Mouse (Mus musculus): ENCODE results near the gene Atp8b2. TPM values are rescaled to one million over a fixed set of nuclear protein-coding genes. Genes with fewer than 3 reads are reported as not detected.

Atp8b2 gene
- total and polyA plus RNA-seq, 3 experiments, result 33.2 to 44.4 (median 35.8) TPM

- H3K36me3 ChIP-seq (replicated peaks in 1 of 2; ENCODE audit: control insufficient read depth in 1 of 2, insufficient read depth in 1 of 2, low read length in 1 of 2), result no peaks in the 10 kb centered on the region
- peaks cover 6% of the 10 kb centered on the region for H3K9me3 ChIP-seq (replicated peaks; ENCODE audit: low read length)
- no peak overlapping the region for H3K4me3 ChIP-seq (replicated peaks in 1 of 3; ENCODE audit: low read depth in 2 of 3, low read length in 2 of 3, poor library complexity in 1 of 3)
- H3K9ac ChIP-seq (ENCODE audit: insufficient read depth, low read depth), result no peak overlapping the region
- H3K79me2 ChIP-seq (replicated peaks; ENCODE audit: control insufficient read depth, extremely low read depth, insufficient read depth, poor library complexity, severe bottlenecking), result no peaks in the 10 kb centered on the region
- in situ Hi-C loops (cut with MboI; ENCODE audit: low pct_ligation_motif_present, low pct_unique_long_range_greater_than_20kb, low sequenced_read_pairs) (no loop called here), dilution Hi-C loops (cut with MboI; ENCODE audit: extremely low pct_ligation_motif_present, extremely low pct_unique_long_range_greater_than_20kb, low sequenced_read_pairs) (no loop called here)
- no peak overlapping the region for H3K27ac ChIP-seq (ENCODE audit: insufficient read depth, low read depth)
- no peaks in the 10 kb centered on the region for H3K27me3 ChIP-seq (replicated peaks)
- peaks cover 0 to 3% of the 10 kb centered on the region in 2 experiments; a peak in 1 of 4 replicates for H3K4me1 ChIP-seq (ENCODE audit: control insufficient read depth in 1 of 2, insufficient read depth in 2 of 2)
- DNase-seq (ENCODE audit: extremely low read depth), result no peak
- no peak overlapping the region for H3K4me2 ChIP-seq (ENCODE audit: insufficient read depth, low read depth, poor library complexity, severe bottlenecking)
- TF ChIP-seq BHLHE40 (IDR thresholded peaks at IDR 0.05; ENCODE audit: low read depth, low read length) (no peak), MEF2A (IDR thresholded peaks at IDR 0.05; ENCODE audit: borderline replicate concordance, low read depth, low read length) (no peak), HCFC1 (IDR thresholded peaks at IDR 0.05; ENCODE audit: low read depth, low read length) (no peak), ETS1 (conservative IDR thresholded peaks at IDR 0.05; ENCODE audit: low read depth, low read length) (no peak), CHD1 (IDR thresholded peaks at IDR 0.05; ENCODE audit: low read depth, low read length) (no peak), PAX5 (IDR thresholded peaks at IDR 0.05; ENCODE audit: low read length) (no peak), POLR2A (IDR thresholded peaks at IDR 0.05; ENCODE audit: low read depth, low read length) (no peak), ZC3H11A (IDR thresholded peaks at IDR 0.05; ENCODE audit: low read depth, low read length) (no peak), MAZ (IDR thresholded peaks at IDR 0.05; ENCODE audit: low read depth, low read length) (no peak), UBTF (IDR thresholded peaks at IDR 0.05; ENCODE audit: low read depth, low read length) (no peak), RAD21 (IDR thresholded peaks at IDR 0.05; ENCODE audit: low read depth, low read length) (peak; percentile 57), POLR2AphosphoS2 (IDR thresholded peaks at IDR 0.05; ENCODE audit: low read depth, low read length) (no peak), CTCF (conservative IDR thresholded peaks at IDR 0.05 in 1 of 2, IDR thresholded peaks at IDR 0.05 in 1 of 2; ENCODE audit: low read depth in 2 of 2, low read length in 2 of 2) (peak; percentile 16 to 61; a peak in 2 of 4 replicates), GABPA (IDR thresholded peaks at IDR 0.05; ENCODE audit: insufficient replicate concordance, low read depth, low read length) (no peak), ZMIZ1 (IDR thresholded peaks at IDR 0.05; ENCODE audit: low read depth, low read length) (no peak), TBP (conservative IDR thresholded peaks at IDR 0.05; ENCODE audit: low read depth, low read length) (no peak), SMC3 (IDR thresholded peaks at IDR 0.05; ENCODE audit: low read depth, low read length) (peak; percentile 56), EP300 (IDR thresholded peaks at IDR 0.05; ENCODE audit: low read length) (no peak)
Observed at GRCm38 (mm10) chr3:89926440-89926839, 36.9 kb downstream of the Atp8b2 start.

GRCm38 (mm10) chr3:89920711-89921110, 42.6 kb downstream of the Atp8b2 start:
- Histone ChIP-seq H3K9ac (ENCODE audit: insufficient read depth, low read depth) (no peak overlapping the region), H3K27me3 (replicated peaks) (peaks cover 3% of the 10 kb centered on the region), H3K9me3 (replicated peaks; ENCODE audit: low read length) (peaks cover 1% of the 10 kb centered on the region), H3K79me2 (replicated peaks; ENCODE audit: control insufficient read depth, extremely low read depth, insufficient read depth, poor library complexity, severe bottlenecking) (no peaks in the 10 kb centered on the region), H3K4me2 (ENCODE audit: insufficient read depth, low read depth, poor library complexity, severe bottlenecking) (no peak overlapping the region), H3K36me3 (replicated peaks in 1 of 2; ENCODE audit: control insufficient read depth in 1 of 2, insufficient read depth in 1 of 2, low read length in 1 of 2) (no peaks in the 10 kb centered on the region), H3K27ac (ENCODE audit: insufficient read depth, low read depth) (no peak overlapping the region), H3K4me1 (ENCODE audit: control insufficient read depth in 1 of 2, insufficient read depth in 2 of 2) (peaks cover 4 to 7% of the 10 kb centered on the region in 2 experiments; a peak in 2 of 4 replicates), H3K4me3 (replicated peaks in 1 of 3; ENCODE audit: low read depth in 2 of 3, low read length in 2 of 3, poor library complexity in 1 of 3) (no peak overlapping the region)
- TF ChIP-seq NRF1 (IDR thresholded peaks at IDR 0.05; ENCODE audit: low read depth, low read length), result no peak
- no peak for TF ChIP-seq MYC (IDR thresholded peaks at IDR 0.05; ENCODE audit: low read depth, low read length)
- TF ChIP-seq KAT2A (IDR thresholded peaks at IDR 0.05; ENCODE audit: insufficient replicate concordance, low read length), result no peak
- TF ChIP-seq CHD1 (IDR thresholded peaks at IDR 0.05; ENCODE audit: low read depth, low read length), result no peak
- TF ChIP-seq CTCF (conservative IDR thresholded peaks at IDR 0.05 in 1 of 2, IDR thresholded peaks at IDR 0.05 in 1 of 2; ENCODE audit: low read depth in 2 of 2, low read length in 2 of 2), result no peak
- no peak for TF ChIP-seq EP300 (IDR thresholded peaks at IDR 0.05; ENCODE audit: low read length)
- TF ChIP-seq MAZ (IDR thresholded peaks at IDR 0.05; ENCODE audit: low read depth, low read length), result no peak
- no peak for TF ChIP-seq ZMIZ1 (IDR thresholded peaks at IDR 0.05; ENCODE audit: low read depth, low read length)
- no peak for TF ChIP-seq RAD21 (IDR thresholded peaks at IDR 0.05; ENCODE audit: low read depth, low read length)
- TF ChIP-seq BHLHE40 (IDR thresholded peaks at IDR 0.05; ENCODE audit: low read depth, low read length), result no peak
- no peak for TF ChIP-seq MAFK (IDR thresholded peaks at IDR 0.05; ENCODE audit: insufficient replicate concordance, low read length)
- TF ChIP-seq USF1 (IDR thresholded peaks at IDR 0.05; ENCODE audit: low read depth, low read length), result no peak
- no peak for DNase-seq (ENCODE audit: extremely low read depth)
- dilution Hi-C loops (cut with MboI; ENCODE audit: extremely low pct_ligation_motif_present, extremely low pct_unique_long_range_greater_than_20kb, low sequenced_read_pairs), result no loop called here
- in situ Hi-C loops (cut with MboI; ENCODE audit: low pct_ligation_motif_present, low pct_unique_long_range_greater_than_20kb, low sequenced_read_pairs), result no loop called here

Measured in CH12.LX (cell line).